Mouse (Mus musculus) heart, postnatal 36 days (tissue): ENCODE data around the gene Rab19. TPM values are rescaled to one million over a fixed set of nuclear protein-coding genes. Genes with fewer than 3 reads are reported as not detected.
A peak's percentile ranks its signal among the peaks of the same experiment; 100 is the strongest.
"Not testable (repeated sequence)": the region's sequence is repeated elsewhere in the genome, so short reads cannot be mapped to it uniquely, and the experiment has no call there.

ENCODE experiments used
- DNase-seq, 2 experiments: peaks; one replicate each; pipeline ENCODE4 v3.0.0; 2021 to 2022
- intact Hi-C: fragments of 180-260 bp; cut with DNase I; formaldehyde crosslinking; loops from one replicate; pipeline ENCODE4 v1.15.1; 2025
- total RNA-seq, 2 experiments: library from RNA; stranded (reverse); gene quantifications; 2 replicates each; pipeline ENCODE4 v1.2.3; 2021

Gene Rab19
- total RNA-seq, 2 experiments from 2014 or later = 0.25 to 0.27 TPM

DNA sequence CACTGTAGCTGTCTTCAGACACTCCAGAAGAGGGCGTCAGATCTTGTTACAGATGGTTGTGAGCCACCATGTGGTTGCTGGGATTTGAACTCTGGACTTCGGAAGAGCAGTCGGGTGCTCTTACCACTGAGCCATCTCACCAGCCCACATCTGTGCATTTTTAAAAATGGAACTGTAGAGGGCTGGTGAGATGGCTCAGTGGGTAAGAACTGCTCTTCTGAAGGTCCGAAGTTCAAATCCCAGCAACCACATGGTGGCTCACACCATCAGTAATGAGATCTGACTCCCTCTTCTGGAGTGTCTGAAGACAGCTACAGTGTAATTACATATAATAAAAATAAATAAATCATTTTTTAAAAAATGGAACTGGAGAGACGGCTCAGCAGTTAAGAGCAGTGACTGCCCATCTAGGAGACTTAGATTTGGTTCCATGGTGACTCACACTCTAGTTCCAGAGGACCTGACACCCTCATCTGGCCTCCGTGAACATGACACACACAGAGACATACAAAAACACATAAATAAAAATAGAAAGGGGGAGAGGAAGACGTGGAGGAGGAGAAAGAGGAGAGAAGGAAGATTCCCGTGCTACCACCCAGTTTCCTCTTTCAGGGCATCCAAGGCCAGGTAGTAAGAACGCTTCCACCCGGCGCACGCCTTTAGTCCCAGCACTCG, 2.7 kb upstream of the Rab19 start:
- DNase-seq, intact Hi-C loops: not testable (repeated sequence)

DNA sequence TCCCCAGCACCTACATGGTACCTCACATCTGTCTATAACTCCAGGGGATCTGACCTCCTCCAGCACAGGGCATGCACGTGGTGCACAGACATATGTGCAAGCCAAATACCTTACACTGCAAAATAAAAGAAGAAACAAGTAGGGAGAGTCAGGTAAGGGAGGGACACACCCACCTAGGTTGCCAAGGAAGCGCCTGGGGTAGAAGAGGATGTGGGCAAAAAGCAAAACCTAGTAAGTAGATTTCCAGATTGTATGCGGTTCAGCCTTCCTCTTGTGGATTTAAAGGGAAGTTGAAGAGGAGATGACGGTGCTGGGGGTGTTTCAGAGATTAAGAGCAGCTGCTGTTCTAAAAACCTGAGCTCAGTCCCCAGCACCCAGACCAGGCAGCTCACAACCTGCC, 1.8 kb upstream of the Rab19 start:
- DNase-seq = no peak
- intact Hi-C loops = no loop called here

DNA sequence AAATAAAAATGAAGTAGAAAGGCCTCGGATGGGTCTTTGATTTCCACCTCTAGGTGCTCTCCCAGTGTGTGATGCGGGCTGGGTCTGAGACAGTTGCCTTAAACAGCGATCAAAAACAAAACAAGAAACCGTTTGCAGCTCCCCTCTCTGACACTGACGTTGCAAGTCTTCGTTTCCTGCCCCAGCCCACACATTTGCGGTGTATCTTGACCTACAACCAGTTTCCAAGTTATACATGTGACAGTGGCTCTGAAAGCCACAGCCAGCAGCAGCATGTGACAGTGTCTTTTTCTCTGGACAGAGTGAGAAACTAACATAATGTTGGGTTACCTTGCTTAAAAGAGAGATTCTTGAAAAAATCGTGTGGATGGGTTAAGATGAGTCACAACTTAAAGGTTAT, 1.2 kb upstream of the Rab19 start:
- no peak for DNase-seq
- intact Hi-C loops = no loop called here

DNA sequence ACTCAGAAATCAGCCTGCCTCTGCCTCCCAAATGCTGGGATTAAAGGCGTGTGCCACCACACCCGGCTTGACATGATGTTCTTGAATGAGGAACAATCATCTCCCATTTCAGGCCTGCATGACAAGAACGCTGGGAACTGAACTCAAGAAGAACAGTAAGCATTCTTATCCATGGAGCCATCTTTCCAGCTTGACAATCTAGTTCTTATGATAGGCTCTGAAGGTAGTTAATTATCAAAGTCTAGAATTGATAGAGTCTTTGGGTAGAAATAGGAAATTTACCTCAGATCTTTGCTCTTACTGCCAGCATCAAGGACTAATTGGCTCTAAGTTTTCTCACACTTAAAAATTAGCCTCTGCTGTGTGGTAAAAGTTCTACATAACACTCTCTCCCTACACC, 699 bp upstream of the Rab19 start:
- intact Hi-C loops = no loop called here
- no peak for DNase-seq

DNA sequence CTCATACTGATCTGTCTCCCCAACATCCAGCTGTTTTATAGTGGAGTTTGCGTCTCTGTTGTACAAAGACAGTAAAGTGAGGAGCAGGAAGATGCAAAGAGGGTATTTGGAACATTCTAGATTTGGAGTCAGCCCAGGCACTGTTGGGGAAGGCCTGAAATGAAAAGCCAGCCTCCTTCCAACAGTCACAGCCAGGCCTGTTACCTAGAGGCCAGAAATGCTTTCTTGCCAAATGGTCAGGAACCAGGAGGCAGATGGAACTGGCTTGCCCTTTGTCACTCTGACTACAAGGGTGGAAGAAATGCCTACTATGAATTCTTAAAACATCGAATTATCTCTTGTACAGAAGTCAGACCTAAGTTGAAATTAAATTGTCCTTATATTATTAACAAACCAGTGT, 9.0 kb downstream of the Rab19 start:
- DNase-seq = no peak
- intact Hi-C loops = no loop called here

DNA sequence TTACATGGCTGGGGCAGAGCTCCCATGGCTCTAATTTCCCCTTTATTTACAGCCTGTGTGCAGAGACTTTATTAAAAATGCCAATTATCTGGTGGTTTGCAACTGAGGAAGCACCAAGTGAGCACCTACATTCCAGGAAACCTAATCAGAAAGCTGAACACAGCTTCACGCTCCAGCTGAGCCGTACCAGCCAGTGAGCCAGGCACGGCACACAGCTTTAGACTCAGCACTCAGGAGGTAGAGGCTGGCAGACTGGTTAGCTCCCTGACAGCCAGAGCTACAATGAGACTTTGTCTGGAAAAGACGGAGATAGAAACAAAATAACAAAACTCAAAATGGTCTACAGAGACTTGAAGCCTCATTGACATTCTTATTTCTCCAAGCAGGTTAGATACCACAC, 14.5 kb downstream of the Rab19 start:
- intact Hi-C loops = no loop called here
- DNase-seq = no peak

DNA sequence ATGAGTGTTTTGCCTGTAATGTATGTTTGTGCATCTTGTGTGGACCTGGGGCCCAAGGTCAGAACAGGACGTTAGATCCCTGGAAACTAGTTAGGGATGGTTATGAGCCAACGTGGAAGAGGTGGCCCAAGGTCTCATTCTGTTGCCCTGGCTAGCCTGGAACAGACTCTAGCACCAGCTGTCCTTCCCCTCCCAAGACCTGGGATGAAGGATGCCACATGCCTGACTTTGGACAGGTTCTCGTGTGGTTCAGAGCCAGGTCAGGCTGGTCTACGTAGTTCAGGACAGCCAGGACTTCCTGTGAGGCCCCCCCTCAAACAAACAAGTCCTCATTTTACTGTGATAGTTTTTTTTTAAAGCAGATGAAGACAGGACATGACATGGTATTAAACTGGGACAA, 14.9 kb downstream of the Rab19 start:
- intact Hi-C loops = no loop called here
- no peak for DNase-seq

DNA sequence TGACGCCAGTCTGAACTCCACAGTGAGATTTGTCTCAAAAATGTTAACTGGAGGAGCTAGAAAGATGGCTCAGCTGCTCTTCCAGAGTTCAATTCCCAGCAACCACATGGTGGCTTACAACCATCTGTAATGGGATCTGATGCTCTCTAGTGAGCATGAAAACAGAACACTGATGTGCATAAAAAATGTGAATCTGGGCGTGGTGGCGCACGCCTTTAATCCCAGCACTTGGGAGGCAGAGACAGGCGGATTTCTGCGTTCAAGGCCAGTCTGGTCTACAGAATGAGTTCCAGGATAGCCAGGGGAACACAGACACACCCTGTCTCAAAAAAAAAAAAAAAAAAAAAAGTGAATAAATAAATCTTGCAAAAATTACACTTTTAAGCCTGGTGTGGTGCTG, 16.1 kb downstream of the Rab19 start:
- intact Hi-C loops = no loop called here
- DNase-seq = no peak

DNA sequence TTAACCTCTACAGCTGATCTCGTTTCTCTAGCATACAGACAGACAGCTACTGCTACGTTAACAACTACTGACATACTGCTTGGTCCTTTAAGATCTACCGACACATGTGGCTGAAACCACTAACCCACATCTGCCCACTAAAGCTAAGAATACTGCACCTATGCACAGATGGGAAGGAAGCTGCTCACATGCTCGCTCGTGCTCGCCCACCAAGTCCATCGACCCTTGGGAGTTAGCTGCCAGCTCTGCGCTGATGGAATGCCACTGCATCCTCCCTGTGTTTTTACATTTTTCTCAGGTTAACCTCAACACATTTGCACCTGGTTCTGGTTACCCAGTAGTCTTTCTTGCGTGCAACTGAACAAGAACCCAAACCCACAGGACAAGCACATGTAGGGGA, 17.4 kb downstream of the Rab19 start:
- no peak for DNase-seq
- intact Hi-C loops = no loop called here

DNA sequence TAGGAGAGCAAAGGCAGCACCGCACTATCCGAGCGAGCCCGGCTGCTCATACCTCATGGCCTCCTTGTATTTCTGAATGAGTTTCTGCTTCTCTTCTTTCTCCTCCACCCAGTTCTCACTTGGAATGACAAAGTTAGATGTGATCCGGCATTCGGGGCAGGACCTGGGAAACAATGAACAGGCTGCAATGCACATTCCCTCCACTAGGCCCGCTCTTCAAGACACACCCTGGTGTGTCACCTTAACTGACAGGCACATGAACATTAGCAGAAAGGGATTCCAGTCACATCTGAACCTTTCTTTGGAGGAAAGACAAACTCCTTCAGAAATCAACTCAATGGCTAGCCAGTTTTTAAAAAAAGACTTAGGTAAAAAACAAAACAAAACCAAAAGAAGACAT, 19.4 kb downstream of the Rab19 start:
- intact Hi-C loops = no loop called here
- peak in 1 of 2 experiments; percentile 15 for DNase-seq

DNA sequence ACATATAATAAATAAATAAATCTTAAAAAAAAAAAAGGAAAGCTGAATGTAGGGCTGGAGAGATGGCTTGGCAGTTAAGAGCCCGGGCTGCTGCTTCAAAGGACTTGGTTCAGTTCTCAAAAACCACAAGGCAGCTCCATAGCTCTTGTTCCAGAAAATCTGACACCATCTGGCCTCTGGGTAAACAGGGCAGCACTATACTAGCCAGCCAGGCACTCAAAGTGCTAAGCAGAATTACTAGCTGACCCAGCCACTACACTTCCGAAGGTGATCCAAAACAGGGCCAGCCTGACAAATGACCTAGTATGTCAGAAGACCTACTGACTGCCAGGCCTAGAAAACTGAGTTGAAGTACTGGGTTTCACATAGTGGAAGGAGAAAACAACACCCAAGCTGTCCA, 22.2 kb downstream of the Rab19 start:
- no peak for DNase-seq
- intact Hi-C loops = no loop called here

DNA sequence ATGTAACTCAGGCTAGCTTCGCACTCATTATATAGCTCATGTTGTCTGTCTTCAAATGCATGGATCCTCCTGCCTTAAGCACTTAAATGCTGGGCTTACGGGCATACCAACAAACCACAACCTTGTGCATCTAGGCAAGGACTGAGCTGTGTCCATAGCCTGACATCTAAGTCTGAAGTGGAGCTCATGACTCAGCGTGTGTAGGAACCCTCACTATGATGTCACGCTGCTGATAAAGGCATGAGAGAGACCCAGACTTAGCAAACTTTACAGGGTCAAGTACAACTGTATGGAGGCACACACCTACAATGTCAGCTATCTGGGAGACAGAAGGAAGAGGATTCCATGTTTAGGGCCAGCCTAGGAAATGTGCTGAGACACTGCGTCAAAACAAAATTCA, 25.5 kb downstream of the Rab19 start:
- no peak for DNase-seq
- intact Hi-C loops = no loop called here

DNA sequence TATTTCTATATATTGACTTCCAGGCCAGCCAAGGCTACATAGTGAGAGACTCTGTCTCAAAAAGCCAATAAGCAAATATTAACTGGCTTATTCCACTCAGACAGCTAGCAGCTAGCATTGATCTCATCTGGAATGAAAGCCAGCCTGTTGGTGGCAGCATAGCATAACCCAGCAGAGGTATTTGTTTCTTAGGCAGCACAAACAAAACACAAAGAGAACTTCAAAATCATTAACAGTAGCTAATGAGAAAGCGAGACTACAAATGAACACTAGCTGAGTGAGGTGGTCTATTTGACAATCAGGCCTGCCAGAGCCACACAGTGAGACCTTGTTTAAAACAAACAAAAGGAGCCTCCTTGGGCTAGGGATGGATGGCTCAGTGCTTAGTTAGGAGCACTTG, 33.1 kb downstream of the Rab19 start:
- intact Hi-C loops = no loop called here
- DNase-seq = no peak

DNA sequence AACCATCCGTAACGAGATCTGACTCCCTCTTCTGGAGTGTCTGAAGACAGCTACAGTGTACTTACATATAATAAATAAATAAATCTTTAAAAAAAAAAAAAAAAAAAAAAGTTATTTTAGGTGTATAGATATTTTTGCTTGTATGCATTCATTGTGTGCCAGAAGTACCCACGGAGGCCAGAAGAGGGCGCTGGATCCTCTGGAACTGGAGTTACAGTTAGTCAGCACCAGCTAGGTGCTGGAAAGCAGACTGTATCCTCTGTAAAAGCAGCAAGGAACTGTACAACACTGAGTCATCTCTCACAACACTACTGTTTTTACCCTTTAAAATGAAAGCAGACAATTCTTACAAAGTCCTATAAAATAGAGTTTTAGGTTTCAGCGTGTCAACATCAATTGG, 34.8 kb downstream of the Rab19 start:
- DNase-seq = peak; percentile 42 to 77
- intact Hi-C loops = loop anchor here (5.0 kb wide), 1 partner anchor 147 kb away; no protein-coding TSS in a partner anchor

DNA sequence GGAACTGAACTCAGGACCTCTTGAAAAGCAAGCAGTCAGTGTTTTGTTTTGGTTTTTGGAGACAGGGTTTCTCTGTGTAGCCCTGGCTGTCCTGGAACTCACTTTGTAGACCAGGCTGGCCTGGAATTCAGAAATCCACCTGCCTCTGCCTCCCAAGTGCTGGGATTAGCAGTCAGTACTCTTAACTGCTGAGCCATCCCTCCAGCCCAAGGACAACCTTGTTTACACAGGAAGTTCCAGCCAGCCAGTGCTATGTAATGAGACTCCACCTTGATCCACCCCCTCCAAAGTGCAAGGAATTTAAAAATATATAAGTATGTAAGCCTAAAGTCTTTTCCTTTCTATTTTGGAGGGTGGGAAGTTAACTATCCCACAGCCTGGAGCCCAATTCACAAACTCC, 35.7 kb downstream of the Rab19 start:
- intact Hi-C loops = loop anchor here (5.0 kb wide), 1 partner anchor 146 kb away; no protein-coding TSS in a partner anchor
- not testable (repeated sequence) for DNase-seq

DNA sequence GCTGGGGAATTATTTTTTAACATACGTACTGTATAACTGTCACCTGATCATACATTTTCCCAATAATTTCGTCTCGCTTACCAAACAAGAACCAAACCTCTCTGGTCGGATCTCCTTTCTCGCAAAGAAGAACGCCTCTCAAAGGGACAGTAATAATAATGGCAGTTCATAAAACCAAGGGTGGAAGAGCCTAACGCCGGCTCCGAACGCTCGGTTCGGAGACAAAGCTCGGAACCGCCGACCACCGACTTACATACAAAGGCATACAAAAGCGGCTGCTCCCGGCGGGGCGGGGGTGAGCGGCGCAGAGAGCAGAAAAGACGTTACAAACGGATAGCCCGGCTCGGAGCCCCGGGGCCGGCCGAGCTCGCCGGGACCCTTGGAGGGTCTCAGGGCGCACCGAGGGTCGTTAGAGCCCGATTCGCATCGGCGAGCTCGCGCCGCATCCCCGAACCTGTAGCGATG, 38.4 kb downstream of the Rab19 start:
- intact Hi-C loops = loop anchor here (5.0 kb wide), 1 partner anchor 143 kb away; no protein-coding TSS in a partner anchor
- peak in 1 of 2 experiments; percentile 67 for DNase-seq

DNA sequence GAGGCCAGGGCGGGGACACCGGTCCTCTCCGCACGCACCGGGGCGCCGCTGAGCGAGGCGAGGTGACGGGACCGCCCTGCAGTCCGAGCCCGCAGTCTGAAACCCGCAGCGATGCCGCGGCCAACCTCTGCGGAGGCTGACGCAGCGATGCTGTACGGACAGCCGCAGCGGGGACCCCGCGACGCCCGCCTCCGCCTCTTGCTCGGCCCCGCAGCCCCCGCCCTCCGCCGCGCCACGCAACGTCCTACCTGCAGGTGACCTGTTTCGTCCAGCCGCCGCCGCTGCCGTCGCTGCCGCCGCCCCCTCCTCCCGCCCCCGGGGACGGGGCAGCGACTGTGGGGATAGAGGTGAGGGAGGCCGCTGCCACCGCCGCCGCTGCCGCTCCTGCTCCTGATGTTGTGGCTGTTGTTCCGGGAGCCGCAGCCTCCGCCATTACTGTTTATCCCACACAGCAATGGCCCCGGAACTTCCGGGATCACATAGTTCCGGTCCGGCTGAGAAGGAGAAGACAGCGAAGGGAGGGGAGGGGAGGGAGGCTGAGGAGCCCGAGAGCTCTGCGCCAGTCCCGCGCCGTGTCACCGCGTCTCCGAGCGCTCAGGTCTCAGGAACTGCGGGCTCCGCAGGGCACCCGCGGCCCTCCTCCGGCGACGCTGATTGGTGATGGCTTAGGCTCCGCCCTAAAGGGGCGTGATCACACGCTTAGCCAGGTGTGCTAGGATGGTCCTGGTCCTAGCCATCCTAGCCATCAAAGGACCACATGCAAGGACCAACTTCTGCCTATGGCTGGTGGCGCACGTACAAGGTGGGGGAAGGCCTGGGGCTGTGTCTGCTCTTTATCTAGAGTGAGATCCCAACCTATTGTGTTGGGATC, 39.1 kb downstream of the Rab19 start, which contains the start of gene Mkrn1:
Mkrn1 (minus strand) TSS at position 612 of the 871 bp plus-strand sequence.
- intact Hi-C loops = loop anchor here (5.0 kb wide), 1 partner anchor 142 kb away; no protein-coding TSS in a partner anchor
- DNase-seq = peak; percentile 72 to 81

DNA sequence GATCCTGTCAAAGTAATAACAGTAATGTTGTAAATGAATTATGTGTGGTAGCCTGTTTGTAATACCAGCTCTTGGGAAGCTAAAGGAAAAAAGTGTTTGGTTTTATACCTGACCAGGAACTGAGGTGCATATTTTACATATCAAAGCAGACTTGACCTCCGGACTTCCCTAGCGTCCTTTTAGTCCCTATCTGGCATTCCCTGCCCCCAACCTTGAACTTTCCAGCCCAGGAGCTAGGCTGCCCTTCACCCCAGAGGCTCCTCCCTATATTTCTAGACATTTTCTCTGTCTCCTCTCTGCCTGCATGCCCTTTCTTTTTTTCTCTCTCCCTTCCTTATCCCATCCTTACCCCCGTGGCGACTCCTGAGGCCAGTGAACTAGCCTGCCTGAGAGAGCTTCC, 39.9 kb downstream of the Rab19 start:
- intact Hi-C loops = no loop called here

DNA sequence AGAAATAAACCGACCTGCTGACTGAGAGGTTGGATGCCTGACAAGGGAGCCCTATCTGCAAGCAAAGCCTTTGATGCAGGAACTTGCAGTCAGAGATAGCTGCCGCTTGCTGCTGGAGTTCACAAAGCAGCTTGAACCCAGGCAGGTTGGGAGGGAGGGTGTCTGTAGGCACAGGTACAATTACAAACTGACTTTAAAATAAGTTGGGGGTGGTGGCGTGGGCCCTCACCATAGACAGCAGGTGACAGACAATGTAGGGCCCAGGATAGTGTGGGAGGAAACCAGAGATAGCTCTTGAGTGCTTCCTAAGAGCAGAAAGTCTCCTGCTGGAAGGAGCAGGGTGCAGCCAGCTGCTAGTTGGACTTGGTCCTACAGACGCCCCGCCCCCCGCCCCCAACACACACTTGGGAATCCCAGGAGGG, 42.2 kb downstream of the Rab19 start:
- intact Hi-C loops = no loop called here
- no peak for DNase-seq

More for the DNA sequence above, 39.9 kb downstream of the Rab19 start:
- no peak for DNase-seq

DNA sequence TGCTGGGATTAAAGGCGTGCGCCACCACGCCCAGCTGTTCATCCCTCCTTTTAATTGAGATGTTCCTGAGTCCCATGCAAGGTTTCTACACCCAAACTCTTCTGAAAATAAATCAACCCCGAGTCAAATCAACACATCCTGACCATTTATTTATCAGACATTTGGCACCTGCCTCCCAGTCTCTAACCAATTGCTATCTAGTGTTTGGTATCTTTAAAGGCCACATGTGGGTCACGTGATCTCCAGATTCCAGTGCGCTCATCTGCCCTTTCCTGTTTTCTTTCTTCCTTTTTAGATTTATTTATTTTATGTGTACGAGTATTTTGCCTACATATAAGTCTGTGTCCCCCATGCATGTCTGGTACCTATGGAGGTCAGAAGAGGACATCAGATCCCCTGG, 42.7 kb downstream of the Rab19 start:
- DNase-seq = no peak
- intact Hi-C loops = no loop called here

DNA sequence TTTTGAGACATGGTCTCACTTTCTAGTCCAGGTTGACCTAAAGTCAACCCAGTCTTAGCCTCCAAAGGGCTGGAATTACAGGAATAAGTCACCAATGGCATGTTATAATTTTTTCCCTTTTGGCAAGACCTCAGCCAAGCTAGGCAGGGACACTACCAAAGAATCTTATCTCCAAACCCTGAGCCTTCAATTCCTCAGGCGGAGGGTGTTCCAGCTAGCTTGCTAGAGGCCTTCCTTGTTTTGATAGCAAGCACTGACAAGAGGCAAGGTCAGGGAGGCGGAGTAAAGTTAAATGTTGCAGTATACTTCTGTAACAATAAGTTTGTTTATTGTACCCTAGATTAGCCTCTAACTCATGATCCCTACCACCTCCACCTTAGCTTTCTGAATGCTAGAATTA, 44.2 kb downstream of the Rab19 start:
- no peak for DNase-seq
- intact Hi-C loops = no loop called here

DNA sequence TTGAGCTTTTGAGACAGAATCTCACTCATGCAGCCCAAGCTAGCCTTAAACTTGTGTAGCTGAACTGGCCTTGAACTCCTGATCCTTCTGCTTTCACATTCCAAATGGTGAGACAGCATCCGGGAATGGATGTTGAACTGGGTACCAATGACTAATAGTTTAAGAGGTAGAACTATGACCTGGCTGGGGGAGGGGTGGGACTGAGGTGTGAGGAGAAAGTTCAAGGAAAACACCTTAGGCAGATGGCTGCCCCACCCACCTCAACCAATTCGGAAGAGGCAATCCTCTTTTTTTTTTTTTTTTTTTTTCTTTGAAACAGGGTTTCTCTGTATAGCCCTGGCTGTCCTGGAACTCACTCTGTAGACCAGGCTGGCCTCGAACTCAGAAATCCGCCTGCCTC, 45.8 kb downstream of the Rab19 start:
- intact Hi-C loops = no loop called here
- no peak for DNase-seq
